Mouse (Mus musculus): Measurements from ENCODE around the gene Oscar.

DNA sequence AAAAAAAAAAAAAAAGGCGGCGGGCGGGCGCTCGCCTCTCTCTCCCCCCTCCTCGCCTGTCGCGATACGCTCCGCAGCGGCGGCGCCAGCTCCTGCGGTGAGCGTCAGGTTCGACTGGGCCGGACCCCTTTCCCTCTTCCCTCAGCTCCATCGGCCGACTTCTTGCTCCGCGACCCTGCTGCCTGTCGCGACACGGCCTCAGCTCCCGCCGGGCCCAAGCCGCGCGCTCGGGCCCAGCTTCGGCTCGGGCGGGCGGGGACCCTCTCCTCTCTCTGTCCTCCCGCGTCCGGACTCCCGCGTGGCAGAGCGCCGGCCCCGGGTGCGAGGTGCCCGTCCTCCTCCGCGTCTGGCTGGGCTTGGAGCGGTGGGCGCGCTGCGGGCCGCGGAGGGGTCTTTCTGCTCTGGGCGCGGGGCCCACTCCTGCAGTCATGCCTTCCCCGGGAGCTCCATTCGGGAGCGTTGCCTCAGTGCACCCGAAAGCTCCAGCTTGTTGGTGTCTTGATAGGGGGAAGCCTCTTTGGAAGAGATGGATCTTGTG is 29.6 kb upstream of the Oscar start:
- no peak; the same call in 1 of the 2 replicates for TF ChIP-seq POLR2A (IDR thresholded peaks at IDR 0.05; ENCODE audit: borderline replicate concordance, control insufficient read depth, low read depth, low read length)
- no peak for TF ChIP-seq CTCF (IDR thresholded peaks at IDR 0.05; ENCODE audit: control insufficient read depth, insufficient read depth, low read length)

All from bone marrow, adult 2 months (tissue).